Mouse (Mus musculus) CD8-positive naive resting alpha-beta T cell, adult 2 months (primary cell): ENCODE results near the gene A630001G21Rik.

Experiments
- DNase-seq, 2 experiments: peaks; one replicate each; pipeline ENCODE4 v3.0.0; 2022; ENCODE audit warnings: low read depth in 2 of 2, low spot score in 2 of 2

The A630001G21Rik gene

GRCm38 (mm10) chr1:85736355-85737184 is 41.9 kb downstream of the A630001G21Rik start:
- peak; percentile 82 to 88 for DNase-seq

- DNase-seq, result peak; percentile 50 to 59
Measured at GRCm38 (mm10) chr1:85735463-85736123, 42.9 kb downstream of the A630001G21Rik start.

- DNase-seq, result no peak
Measured at GRCm38 (mm10) chr1:85734511-85734910, 43.9 kb downstream of the A630001G21Rik start.

GRCm38 (mm10) chr1:85732581-85732980 is 45.9 kb downstream of the A630001G21Rik start:
- peak; percentile 43 to 47 for DNase-seq

GRCm38 (mm10) chr1:85730471-85730870 is 48.0 kb downstream of the A630001G21Rik start:
- no peak for DNase-seq

- DNase-seq, result peak; percentile 53 to 68
Measured at GRCm38 (mm10) chr1:85720220-85720893, 58.1 kb downstream of the A630001G21Rik start.

- DNase-seq, result no peak
Measured at GRCm38 (mm10) chr1:85719049-85719448, 59.4 kb downstream of the A630001G21Rik start.

- DNase-seq, result no peak
Measured at GRCm38 (mm10) chr1:85716447-85717027, 61.9 kb downstream of the A630001G21Rik start.

GRCm38 (mm10) chr1:85714501-85714900 is 63.9 kb downstream of the A630001G21Rik start:
- no peak for DNase-seq

GRCm38 (mm10) chr1:85706754-85707153 is 71.7 kb downstream of the A630001G21Rik start:
- no peak for DNase-seq

GRCm38 (mm10) chr1:85705552-85705951 is 72.9 kb downstream of the A630001G21Rik start:
- DNase-seq, result no peak

GRCm38 (mm10) chr1:85703245-85704186 is 74.9 kb downstream of the A630001G21Rik start:
- peak; percentile 73 to 87 for DNase-seq

- no peak for DNase-seq
Measured at GRCm38 (mm10) chr1:85702531-85702930, 75.9 kb downstream of the A630001G21Rik start.

GRCm38 (mm10) chr1:85697721-85698493 is 80.5 kb downstream of the A630001G21Rik start:
- DNase-seq, result no peak

GRCm38 (mm10) chr1:85695646-85696045 is 82.8 kb downstream of the A630001G21Rik start:
- DNase-seq, result no peak

GRCm38 (mm10) chr1:85693280-85693679 is 85.2 kb downstream of the A630001G21Rik start:
- DNase-seq, result no peak

GRCm38 (mm10) chr1:85692281-85692680 is 86.2 kb downstream of the A630001G21Rik start:
- DNase-seq, result no peak

GRCm38 (mm10) chr1:85690544-85690943 is 87.9 kb downstream of the A630001G21Rik start:
- DNase-seq, result no peak

- DNase-seq, result peak; percentile 66 to 76
Measured at GRCm38 (mm10) chr1:85687346-85687745, 91.1 kb downstream of the A630001G21Rik start.
